ENCODE assay signal across 9 mouse cellular contexts in genomic region chr8:84909162-84909767, GRCm38 (mm10). TPM values are rescaled to one million over a fixed set of nuclear protein-coding genes. Genes with fewer than 3 reads are reported as not detected.
DNase-seq lines count a peak whose midpoint lies in the region; ATAC-seq and TF ChIP-seq lines count a peak whose summit lies in the region.
"Had no signal": no experiment of that assay in that cellular context is flagged by ENCODE, and none has a peak within 500 bp of the region (broad histone marks: within the 10 kb centered on the region; RNA-seq: fewer than 3 reads in every experiment).

No protein-coding gene starts in this region.

- no peak for TF ChIP-seq CTCF in kidney, adult 2 months (conservative IDR thresholded peaks at IDR 0.05; ENCODE audit: insufficient read depth, insufficient read length, low read depth, low read length)
- no peak for TF ChIP-seq CTCF in MEL (IDR thresholded peaks at IDR 0.05 in 2 of 3, conservative IDR thresholded peaks at IDR 0.05 in 1 of 3; ENCODE audit: control insufficient read depth in 1 of 3, insufficient read depth in 1 of 3, low read depth in 2 of 3, low read length in 3 of 3, poor library complexity in 1 of 3, severe bottlenecking in 1 of 3)
- no peak for TF ChIP-seq CTCF in heart, postnatal 0 days (IDR thresholded peaks at IDR 0.05; ENCODE audit: low read depth)

- peaks cover 29% of the 10 kb centered on the region for H3K79me2 ChIP-seq in MEL (ENCODE audit: control insufficient read depth, insufficient read depth, low read length, poor library complexity)

- H3K36me3 ChIP-seq in kidney, adult 2 months (ENCODE audit: control insufficient read depth, insufficient read depth, low read length): no peaks in the 10 kb centered on the region
- peaks cover 8 to 27% of the 10 kb centered on the region in 2 experiments; a peak in 3 of 4 replicates for H3K36me3 ChIP-seq in MEL (ENCODE audit: control insufficient read depth in 1 of 2, insufficient read depth in 2 of 2, low read length in 2 of 2)
- H3K36me3 ChIP-seq in heart, postnatal 0 days (replicated peaks; ENCODE audit: control insufficient read depth, insufficient read depth, low read length): no peaks in the 10 kb centered on the region
- peaks cover 12% of the 10 kb centered on the region for H3K36me3 ChIP-seq in midbrain, embryonic 10.5 days

- no peak for TF ChIP-seq POLR2A in kidney, adult 2 months (IDR thresholded peaks at IDR 0.05; ENCODE audit: low read depth, low read length)
- TF ChIP-seq POLR2A in MEL (IDR thresholded peaks at IDR 0.05; ENCODE audit: control insufficient read depth in 1 of 2, insufficient read depth in 1 of 2, low read depth in 1 of 2, low read length in 2 of 2, poor library complexity in 1 of 2): no peak

- ATAC-seq in heart, postnatal 0 days (ENCODE audit: insufficient read depth, low read depth): no peak

- no peaks in the 10 kb centered on the region for H3K9me3 ChIP-seq in MEL (replicated peaks; ENCODE audit: insufficient read depth, low read length)
- peaks cover 4% of the 10 kb centered on the region for H3K9me3 ChIP-seq in heart, postnatal 0 days (replicated peaks; ENCODE audit: control insufficient read depth, low read length)
- H3K9me3 ChIP-seq in midbrain, embryonic 10.5 days (replicated peaks): peaks cover 4% of the 10 kb centered on the region; the same call in 1 of the 2 replicates

- no peaks in the 10 kb centered on the region; the same call in 1 of the 2 replicates for H3K4me1 ChIP-seq in kidney, adult 2 months (ENCODE audit: control insufficient read depth, insufficient read depth, low read length)
- peaks cover 2 to 42% of the 10 kb centered on the region in 2 experiments; a peak in 3 of 4 replicates for H3K4me1 ChIP-seq in MEL (ENCODE audit: control insufficient read depth in 1 of 2, insufficient read depth in 2 of 2, low read length in 2 of 2)
- peaks cover 9% of the 10 kb centered on the region; the same call in 1 of the 2 replicates for H3K4me1 ChIP-seq in heart, postnatal 0 days (ENCODE audit: control insufficient read depth, insufficient read depth)
- H3K4me1 ChIP-seq in midbrain, embryonic 10.5 days: peaks cover 28% of the 10 kb centered on the region

- peak overlapping the region; percentile 54 for H3K4me3 ChIP-seq in kidney, adult 2 months (ENCODE audit: insufficient read depth, low read depth, low read length)
- H3K4me3 ChIP-seq in MEL (ENCODE audit: control insufficient read depth in 1 of 2, insufficient read depth in 1 of 2, low read depth in 2 of 2, low read length in 2 of 2): peak overlapping the region; percentile 74 to 94
- peak overlapping the region; percentile 52 for H3K4me3 ChIP-seq in heart, postnatal 0 days (ENCODE audit: low read depth, low read length)
- H3K4me3 ChIP-seq in midbrain, embryonic 10.5 days: peak overlapping the region; percentile 65

- DNase-seq in kidney, adult 2 months: no peak
- no peak for DNase-seq in kidney, adult 9 months
- DNase-seq in MEL (ENCODE audit: low read depth, low spot score): no peak
- DNase-seq in heart, postnatal 0 days (ENCODE audit: low spot score): no peak
- no peak for DNase-seq in midbrain, embryonic 10.5 days (ENCODE audit: low spot score)
- no peak for DNase-seq in urinary bladder, postnatal 14 days (ENCODE audit: low spot score)
- DNase-seq in frontal cortex, postnatal 25 days (ENCODE audit: low spot score in 2 of 2): no peak
- DNase-seq in gastrocnemius, adult 18-20 months (ENCODE audit: low spot score): no peak

- TF ChIP-seq EP300 in MEL (IDR thresholded peaks at IDR 0.05; ENCODE audit: low read depth in 1 of 2, low read length in 2 of 2): no peak
- no peak for TF ChIP-seq EP300 in heart, postnatal 0 days (IDR thresholded peaks at IDR 0.05; ENCODE audit: low read depth)

- peak overlapping the region; percentile 69 for H3K4me2 ChIP-seq in heart, postnatal 0 days (ENCODE audit: low read depth, low read length)

- no peak overlapping the region for H3K27ac ChIP-seq in kidney, adult 2 months (ENCODE audit: insufficient read depth, low read depth, low read length)
- H3K27ac ChIP-seq in MEL (ENCODE audit: control insufficient read depth, low read depth, low read length): peak overlapping the region; percentile 95
- H3K27ac ChIP-seq in heart, postnatal 0 days (ENCODE audit: low read depth): no peak overlapping the region
- no peak overlapping the region; the same call in 1 of the 2 replicates for H3K27ac ChIP-seq in midbrain, embryonic 10.5 days (replicated peaks)

- no peak for TF ChIP-seq RAD21 in MEL (IDR thresholded peaks at IDR 0.05; ENCODE audit: low read depth, low read length)

- peak overlapping the region; percentile 96 for H3K9ac ChIP-seq in MEL (ENCODE audit: control insufficient read depth, low read depth, low read length, poor library complexity, severe bottlenecking)
- H3K9ac ChIP-seq in heart, postnatal 0 days (replicated peaks; ENCODE audit: low read depth, low read length): no peak overlapping the region

- whole genome bisulfite sequencing in kidney, adult 2 months: 60% methylated on average over 20 of the region's 20 CpGs
- WGBS in heart, postnatal 0 days: 50% methylated on average over 20 of the region's 20 CpGs
- whole genome bisulfite sequencing in midbrain, embryonic 10.5 days: 50% methylated on average over 20 of the region's 20 CpGs

- H3K27me3 ChIP-seq in kidney, adult 2 months (replicated peaks; ENCODE audit: control insufficient read depth, insufficient read depth, low read length): no peaks in the 10 kb centered on the region
- H3K27me3 ChIP-seq in MEL (ENCODE audit: control insufficient read depth in 1 of 2, insufficient read depth in 2 of 2, low read length in 2 of 2): no peaks in the 10 kb centered on the region
- peaks cover 49% of the 10 kb centered on the region for H3K27me3 ChIP-seq in heart, postnatal 0 days (ENCODE audit: control insufficient read depth, insufficient read depth, low read length)
- H3K27me3 ChIP-seq in midbrain, embryonic 10.5 days (ENCODE audit: low read depth, poor library complexity, severe bottlenecking): peaks cover 73% of the 10 kb centered on the region
- H3K27me3 ChIP-seq: Patski had no signal

TF ChIP-seq in MEL, 35 proteins besides CTCF, POLR2A, EP300 and RAD21:
- TF ChIP-seq TAL1 (IDR thresholded peaks at IDR 0.05; ENCODE audit: low read length) (no peak), CHD1 (IDR thresholded peaks at IDR 0.05; ENCODE audit: low read depth, low read length) (peak; percentile 90; the same call in 1 of the 2 replicates)

RNA-seq across cellular contexts. Expression of gene Dnase2a, which starts 0.9 kb away (rescaled TPM):
- 19.0 and 20.1 TPM in 2 replicates for polyA plus RNA-seq in kidney, adult 2 months (2012; rRNA removed)
- total RNA-seq in MEL (2012; rRNA removed): 53.7 and 62.3 TPM in 2 replicates
- 10 to 100 TPM in 1 of 2 experiments, not detected in 1; 83.4 TPM for polyA plus RNA-seq in MEL (2012; ENCODE audit: insufficient read depth in 1 of 2, insufficient read length in 2 of 2, low read depth in 1 of 2, low replicate concordance in 2 of 2, missing spikeins in 1 of 2)
- 6.0 and 11.0 TPM in 2 replicates for total RNA-seq in heart, postnatal 0 days (2014; rRNA removed; ENCODE audit: low replicate concordance)
- polyA plus RNA-seq in heart, postnatal 0 days (2015; fragmentation: Nextera tagmentation; extraction: Ambion mirVana): 4.6 and 5.6 TPM in 2 replicates
- 6.6 and 7.5 TPM in 2 replicates for polyA plus RNA-seq in midbrain, embryonic 10.5 days (2016; fragmentation: Nextera tagmentation; extraction: Ambion mirVana)
- 1 to 10 TPM; 6.1 to 6.8 TPM for total RNA-seq in gastrocnemius, adult 18-20 months (2021)

RNA-seq across cellular contexts. Expression of gene Klf1, which starts 7.5 kb away (rescaled TPM):
- 3.2 and 6.0 TPM in 2 replicates for polyA plus RNA-seq in kidney, adult 2 months (2012; rRNA removed)
- total RNA-seq in MEL (2012; rRNA removed): 178 and 234 TPM in 2 replicates
- 100 to 1,000 TPM in 1 of 2 experiments, not detected in 1; 262 TPM for polyA plus RNA-seq in MEL (2012; ENCODE audit: insufficient read depth in 1 of 2, insufficient read length in 2 of 2, low read depth in 1 of 2, low replicate concordance in 2 of 2, missing spikeins in 1 of 2)
- not detected in 2 replicates for total RNA-seq in heart, postnatal 0 days (2014; rRNA removed; ENCODE audit: low replicate concordance)
- polyA plus RNA-seq in heart, postnatal 0 days (2015; fragmentation: Nextera tagmentation; extraction: Ambion mirVana): 0.27 and 0.56 TPM in 2 replicates
- polyA plus RNA-seq in midbrain, embryonic 10.5 days (2016; fragmentation: Nextera tagmentation; extraction: Ambion mirVana): 14.8 and 19.7 TPM in 2 replicates
- not detected for total RNA-seq in gastrocnemius, adult 18-20 months (2021)

RNA-seq across cellular contexts. Expression of gene Gcdh, which starts 15.5 kb away (rescaled TPM):
- 700 TPM in 2 replicates for polyA plus RNA-seq in kidney, adult 2 months (2012; rRNA removed)
- total RNA-seq in MEL (2012; rRNA removed): 9.7 and 10.7 TPM in 2 replicates
- 10 to 100 TPM in 1 of 2 experiments, not detected in 1; 17.3 TPM for polyA plus RNA-seq in MEL (2012; ENCODE audit: insufficient read depth in 1 of 2, insufficient read length in 2 of 2, low read depth in 1 of 2, low replicate concordance in 2 of 2, missing spikeins in 1 of 2)
- 45.5 and 52.8 TPM in 2 replicates for total RNA-seq in heart, postnatal 0 days (2014; rRNA removed; ENCODE audit: low replicate concordance)
- 33.0 and 33.5 TPM in 2 replicates for polyA plus RNA-seq in heart, postnatal 0 days (2015; fragmentation: Nextera tagmentation; extraction: Ambion mirVana)
- 37.3 and 39.6 TPM in 2 replicates for polyA plus RNA-seq in midbrain, embryonic 10.5 days (2016; fragmentation: Nextera tagmentation; extraction: Ambion mirVana)
- total RNA-seq in gastrocnemius, adult 18-20 months (2021): 10 to 100 TPM; 33.7 to 38.2 TPM

RNA-seq across cellular contexts. Expression of gene Mast1, which starts 27.9 kb away (rescaled TPM):
- 0.18 and 0.38 TPM in 2 replicates for polyA plus RNA-seq in kidney, adult 2 months (2012; rRNA removed)
- total RNA-seq in MEL (2012; rRNA removed): 0.49 and 0.77 TPM in 2 replicates
- polyA plus RNA-seq in MEL (2012; ENCODE audit: insufficient read depth in 1 of 2, insufficient read length in 2 of 2, low read depth in 1 of 2, low replicate concordance in 2 of 2, missing spikeins in 1 of 2): 1 to 10 TPM in 1 of 2 experiments, not detected in 1; 4.5 TPM
- total RNA-seq in heart, postnatal 0 days (2014; rRNA removed; ENCODE audit: low replicate concordance): 0.08 TPM in 1 of 2 replicates, not detected in the other
- polyA plus RNA-seq in heart, postnatal 0 days (2015; fragmentation: Nextera tagmentation; extraction: Ambion mirVana): 0.05 TPM in 1 of 2 replicates, not detected in the other
- 3.2 and 8.4 TPM in 2 replicates for polyA plus RNA-seq in midbrain, embryonic 10.5 days (2016; fragmentation: Nextera tagmentation; extraction: Ambion mirVana)
- total RNA-seq in gastrocnemius, adult 18-20 months (2021): under 1 TPM in 1 of 2 experiments, not detected in 1; 0.07 TPM

RNA-seq across cellular contexts. Expression of gene Syce2, which starts 37.4 kb away (rescaled TPM):
- 0.87 and 1.7 TPM in 2 replicates for polyA plus RNA-seq in kidney, adult 2 months (2012; rRNA removed)
- 60.6 and 75.5 TPM in 2 replicates for total RNA-seq in MEL (2012; rRNA removed)
- 100 to 1,000 TPM in 1 of 2 experiments, not detected in 1; 115 TPM for polyA plus RNA-seq in MEL (2012; ENCODE audit: insufficient read depth in 1 of 2, insufficient read length in 2 of 2, low read depth in 1 of 2, low replicate concordance in 2 of 2, missing spikeins in 1 of 2)
- 0.15 and 1.7 TPM in 2 replicates for total RNA-seq in heart, postnatal 0 days (2014; rRNA removed; ENCODE audit: low replicate concordance)
- polyA plus RNA-seq in heart, postnatal 0 days (2015; fragmentation: Nextera tagmentation; extraction: Ambion mirVana): 9.7 and 11.8 TPM in 2 replicates
- polyA plus RNA-seq in midbrain, embryonic 10.5 days (2016; fragmentation: Nextera tagmentation; extraction: Ambion mirVana): 64.7 and 71.7 TPM in 2 replicates
- total RNA-seq in gastrocnemius, adult 18-20 months (2021): 1 to 10 TPM; 1.3 to 1.4 TPM

Comparison
In these comparisons a context has a peak if more than half of its experiments do, and no peak if none do; other contexts are left out.
1. RNA of gene Gcdh, which starts 15.5 kb away (polyA plus RNA-seq): 700 TPM in kidney, adult 2 months; 37.3 to 39.6 TPM in midbrain, embryonic 10.5 days, 33.0 to 33.5 TPM in heart, postnatal 0 days and 17.3 TPM in MEL; every median in the first group is over 10 times any median in the second.
2. Peak in every context shown above with its lines, with median percentiles within 50 percentile points of each other: H3K4me3 ChIP-seq.